Mouse (Mus musculus) retina, embryonic 14.5 days (tissue): Measurements from ENCODE around the gene Ift22.
"Not testable (repeated sequence)": the region's sequence is repeated elsewhere in the genome, so short reads cannot be mapped to it uniquely, and the experiment has no call there.

Experiments used
- DNase-seq: peaks from one replicate; pipeline ENCODE4 v3.0.0-alpha.2; 2015; ENCODE audit warnings: low spot score

The Ift22 gene

GRCm38 (mm10) chr5:136949551-136950336, 41.8 kb downstream of the Ift22 start:
- not testable (repeated sequence) for DNase-seq

GRCm38 (mm10) chr5:136950521-136950920, 42.6 kb downstream of the Ift22 start:
- DNase-seq = no peak

GRCm38 (mm10) chr5:136952153-136952552, 44.2 kb downstream of the Ift22 start:
- DNase-seq = no peak

- peak; percentile 99 for DNase-seq
Observed at GRCm38 (mm10) chr5:136953015-136953414, 45.1 kb downstream of the Ift22 start, which contains the start of gene Fis1. Fis1 (plus strand) TSS chr5:136953275.

DNA sequence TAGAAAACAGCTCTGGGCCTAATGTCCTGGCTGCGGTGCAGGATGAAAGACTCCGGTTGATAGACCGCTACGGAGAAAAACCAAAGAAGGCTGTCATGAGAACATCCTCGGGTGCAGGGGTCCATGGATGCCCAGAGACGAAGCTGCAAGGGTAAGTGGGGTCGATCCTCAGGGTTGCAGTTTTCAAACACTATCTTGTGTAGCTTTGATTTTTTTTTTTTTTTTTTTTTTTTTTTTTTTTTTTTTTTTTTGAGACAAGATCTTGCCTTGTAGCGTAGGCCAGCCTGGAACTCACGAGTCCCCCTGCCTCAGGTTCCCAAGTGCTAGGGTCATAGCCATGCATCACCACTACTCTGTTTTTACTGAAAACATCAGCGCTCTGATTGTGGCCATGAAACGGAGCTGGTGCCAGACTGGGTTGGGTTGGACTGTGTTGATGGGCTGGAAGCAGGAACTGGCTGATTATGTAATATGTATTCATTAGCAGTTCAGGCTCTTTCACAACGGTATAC, 45.5 kb downstream of the Ift22 start:
- no peak for DNase-seq

GRCm38 (mm10) chr5:136955622-136956021, 47.7 kb downstream of the Ift22 start:
- DNase-seq = no peak

DNA sequence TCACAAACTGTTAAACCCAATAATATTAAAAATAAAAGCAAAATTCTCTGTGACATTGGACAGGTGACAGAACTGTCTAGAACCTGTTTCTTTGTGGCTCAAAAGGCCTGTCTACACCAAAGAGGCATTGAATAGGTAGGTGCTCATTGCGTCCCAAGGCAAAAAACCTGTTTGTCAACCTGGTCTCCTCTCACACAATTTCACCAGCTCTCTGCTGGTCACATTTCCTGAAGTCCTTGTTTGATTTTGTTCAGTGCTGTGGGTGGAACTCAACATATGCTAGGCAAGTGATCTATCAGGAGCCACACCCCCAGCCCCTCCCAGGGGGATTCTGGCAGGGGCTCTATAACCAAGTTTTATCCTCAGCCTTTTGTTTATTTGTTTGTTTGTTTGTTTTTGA, 49.3 kb downstream of the Ift22 start:
- no peak for DNase-seq

DNA sequence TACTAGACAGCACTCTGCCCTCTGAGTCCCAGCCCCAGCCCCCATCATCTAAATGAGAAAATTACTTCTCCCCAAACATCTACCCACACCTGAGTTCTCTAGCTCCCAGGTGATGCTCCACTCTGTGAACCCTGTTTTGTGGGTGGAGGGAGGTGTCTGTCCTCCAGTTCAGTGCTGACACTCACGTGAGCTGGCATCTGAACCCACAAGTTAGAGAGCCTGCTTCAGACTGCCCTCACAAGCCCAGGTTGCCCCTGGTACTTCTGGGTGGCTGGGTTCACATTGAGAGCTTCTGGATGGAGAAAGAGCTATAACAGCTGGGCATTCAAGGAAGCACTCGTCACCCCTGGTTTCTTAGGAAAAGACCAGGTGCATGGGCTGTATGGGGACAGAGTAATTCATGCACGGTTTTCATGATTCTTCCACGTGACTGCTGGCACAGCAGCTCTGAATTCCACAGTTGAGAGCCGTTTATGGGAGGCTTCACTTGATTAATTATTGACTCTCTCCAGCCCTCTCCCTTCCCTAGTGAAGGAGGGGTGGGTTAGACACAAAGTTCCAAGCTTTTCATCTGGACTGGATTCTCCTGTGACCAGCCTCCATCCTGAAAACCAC, 51.1 kb downstream of the Ift22 start:
- DNase-seq = no peak

DNA sequence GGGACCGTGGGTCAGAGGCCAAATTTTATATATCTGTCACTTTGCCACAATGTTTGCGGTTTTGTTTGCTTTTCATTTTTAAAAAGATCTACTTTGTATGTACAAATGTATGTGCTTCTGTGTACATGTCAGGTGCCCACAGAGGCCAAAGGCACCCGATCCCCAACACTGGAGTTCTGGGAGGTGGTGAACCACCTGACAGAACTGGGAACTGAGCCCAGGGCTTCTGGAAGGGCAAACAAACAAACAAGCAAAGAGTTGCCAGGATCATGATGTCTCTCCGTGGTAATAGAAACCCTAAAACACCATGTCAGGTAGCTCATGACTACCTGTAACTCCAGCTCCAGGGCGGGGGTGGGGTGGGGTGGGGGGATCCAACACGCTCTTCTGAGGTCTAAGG, 52.1 kb downstream of the Ift22 start:
- no peak for DNase-seq

DNA sequence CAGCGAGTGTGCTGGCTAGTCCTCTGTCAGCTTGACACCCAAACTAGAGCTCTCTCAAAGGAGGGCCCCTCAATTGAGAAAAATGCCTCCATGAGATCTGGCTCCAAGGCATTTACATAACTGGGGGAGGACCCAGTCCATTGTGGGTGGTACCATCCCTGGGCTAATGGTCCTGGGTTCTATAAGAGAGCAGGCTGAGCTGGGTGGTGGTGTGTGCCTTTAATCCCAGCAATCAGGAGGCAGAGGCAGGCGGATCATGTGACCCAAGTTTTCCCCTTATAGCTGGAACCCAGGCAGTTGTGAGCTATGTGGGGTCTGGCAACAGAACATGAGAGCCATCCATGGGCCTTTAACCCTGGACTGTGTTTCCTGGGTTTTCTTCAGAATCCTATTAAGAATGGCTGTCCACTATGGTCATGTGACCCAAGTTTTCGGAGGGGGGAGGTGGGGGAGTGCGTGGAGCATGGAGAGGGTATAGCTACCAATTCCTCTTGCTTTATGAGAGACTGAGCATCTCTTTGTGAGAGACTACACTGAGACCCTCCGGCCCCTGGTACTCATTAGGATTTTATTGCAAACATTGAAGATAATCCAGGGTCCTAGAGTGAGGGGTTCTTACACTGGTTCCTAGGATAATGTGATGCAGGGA, 53.5 kb downstream of the Ift22 start:
- no peak for DNase-seq

GRCm38 (mm10) chr5:136961983-136962461, 54.1 kb downstream of the Ift22 start:
- peak; percentile 91 for DNase-seq

GRCm38 (mm10) chr5:136962501-136962900, 54.6 kb downstream of the Ift22 start:
- peak; percentile 89 for DNase-seq

DNA sequence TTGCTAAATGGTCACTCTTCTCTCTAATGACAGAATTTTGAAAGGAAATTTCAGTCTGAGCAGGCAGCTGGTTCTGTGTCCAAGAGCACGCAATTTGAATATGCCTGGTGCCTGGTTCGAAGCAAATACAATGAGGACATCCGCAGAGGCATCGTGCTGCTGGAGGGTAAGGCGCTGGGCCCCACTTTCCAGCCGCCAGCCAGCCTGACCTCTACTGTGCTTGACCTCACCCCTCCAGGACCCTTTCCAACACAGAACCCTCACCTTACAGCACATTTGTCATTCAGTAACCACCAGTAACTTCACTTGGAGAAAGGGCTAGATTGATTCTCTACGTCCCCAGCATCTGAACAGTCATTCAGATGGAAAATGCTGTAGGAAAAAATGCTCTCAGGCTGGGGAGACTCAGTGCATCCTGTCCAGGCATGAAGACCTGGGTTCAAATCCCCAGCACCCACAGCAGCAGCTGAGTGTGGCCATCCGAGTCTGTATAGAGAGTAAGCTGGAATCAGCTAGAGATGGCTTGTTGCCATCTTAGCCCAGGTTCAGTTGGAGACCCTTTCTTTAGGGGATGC, 55.1 kb downstream of the Ift22 start:
- no peak for DNase-seq
